Mouse (Mus musculus): ENCODE measurements around the gene Abca8b. TPM values are rescaled to one million over a fixed set of nuclear protein-coding genes. Genes with fewer than 3 reads are reported as not detected.

The Abca8b gene
- polyA plus RNA-seq, 1 experiment from 2014 or later = 0.26 TPM

DNA sequence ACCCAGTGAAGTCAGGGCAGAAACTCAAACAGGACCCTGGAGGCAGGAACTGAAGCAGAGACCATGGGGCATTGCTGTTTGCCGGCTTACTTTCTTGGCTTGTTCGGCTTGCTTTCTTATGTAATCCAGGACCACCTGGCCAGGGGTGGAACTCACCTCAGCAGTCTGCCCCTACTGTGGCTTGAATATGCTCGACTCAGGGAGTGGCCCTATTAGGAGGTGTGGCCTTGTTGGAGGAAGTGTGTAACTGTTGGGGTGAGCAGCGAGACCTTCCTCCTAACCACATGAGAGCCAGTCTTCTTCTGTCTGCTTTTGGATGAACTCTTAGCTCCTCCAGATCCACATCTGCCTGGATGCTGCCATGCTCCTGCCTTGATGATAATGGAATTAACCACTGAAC lies 108.9 kb downstream of the Abca8b start:
- Histone ChIP-seq H3K9me3 (ENCODE audit: control insufficient read depth) (no peaks in the 10 kb centered on the region), H3K27me3 (replicated peaks; ENCODE audit: control insufficient read depth, insufficient read depth, low read length) (no peaks in the 10 kb centered on the region), H3K4me3 (ENCODE audit: low read depth, low read length) (no peak overlapping the region), H3K4me2 (replicated peaks; ENCODE audit: low read depth) (no peak overlapping the region), H3K36me3 (ENCODE audit: control insufficient read depth, insufficient read depth) (no peaks in the 10 kb centered on the region), H3K9ac (ENCODE audit: low read depth, low read length) (no peak overlapping the region), H3K27ac (ENCODE audit: low read depth, low read length) (no peak overlapping the region), H3K4me1 (replicated peaks; ENCODE audit: control insufficient read depth, insufficient read depth, low read length) (no peaks in the 10 kb centered on the region)
- ATAC-seq = no peak
- 86% methylated on average over 4 of the region's 4 CpGs for WGBS
- no peak for TF ChIP-seq CTCF (IDR thresholded peaks at IDR 0.05; ENCODE audit: low read depth)

DNA sequence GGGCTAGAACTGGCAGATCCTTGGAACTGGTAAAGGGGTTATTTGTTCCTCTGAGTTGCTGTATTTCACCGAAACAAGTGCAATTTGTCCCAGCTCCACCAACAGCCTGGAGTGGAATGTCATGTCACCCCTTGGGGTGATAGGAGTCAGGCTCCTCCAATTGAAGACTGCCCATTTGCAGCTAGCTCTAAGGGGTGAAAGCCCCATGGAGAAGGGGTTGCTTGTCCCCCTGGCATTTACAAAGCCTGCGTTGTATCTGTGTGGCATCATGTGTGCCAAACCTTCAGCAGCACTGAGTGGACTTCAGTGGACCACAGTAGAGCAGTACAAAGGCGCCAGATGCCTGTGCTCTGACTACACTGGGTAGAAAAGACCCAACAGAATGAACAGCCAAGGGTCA lies 110.1 kb downstream of the Abca8b start:
- TF ChIP-seq CTCF (IDR thresholded peaks at IDR 0.05; ENCODE audit: low read depth) = no peak
- H3K9ac ChIP-seq (ENCODE audit: low read depth, low read length) = no peak overlapping the region
- H3K36me3 ChIP-seq (ENCODE audit: control insufficient read depth, insufficient read depth) = no peaks in the 10 kb centered on the region
- no peak overlapping the region for H3K27ac ChIP-seq (ENCODE audit: low read depth, low read length)
- H3K4me2 ChIP-seq (replicated peaks; ENCODE audit: low read depth) = no peak overlapping the region
- H3K4me1 ChIP-seq (replicated peaks; ENCODE audit: control insufficient read depth, insufficient read depth, low read length) = no peaks in the 10 kb centered on the region
- H3K4me3 ChIP-seq (ENCODE audit: low read depth, low read length) = no peak overlapping the region
- no peak for ATAC-seq
- H3K27me3 ChIP-seq (replicated peaks; ENCODE audit: control insufficient read depth, insufficient read depth, low read length) = no peaks in the 10 kb centered on the region
- H3K9me3 ChIP-seq (ENCODE audit: control insufficient read depth) = no peaks in the 10 kb centered on the region
- 91% methylated on average over 3 of the region's 3 CpGs for WGBS

DNA sequence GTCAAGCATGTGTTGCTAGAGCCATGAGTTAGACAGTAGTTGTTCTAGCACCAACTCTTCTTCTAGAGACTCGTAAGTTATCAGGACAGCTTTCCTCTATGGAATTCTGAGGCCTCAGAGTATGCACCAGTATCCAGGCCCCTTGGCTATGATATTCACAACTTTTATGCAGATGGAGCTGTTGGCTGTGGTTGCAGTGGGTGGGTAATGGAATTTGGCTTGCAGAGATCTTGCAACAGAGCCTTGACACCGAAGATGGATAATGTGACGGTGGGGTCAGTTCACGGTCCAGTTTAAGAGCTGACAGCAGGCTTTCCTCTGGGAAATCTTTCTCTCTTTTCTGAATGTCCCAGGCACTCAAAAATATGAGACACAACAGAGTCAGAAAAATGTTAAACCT lies 110.8 kb downstream of the Abca8b start:
- H3K27me3 ChIP-seq (replicated peaks; ENCODE audit: control insufficient read depth, insufficient read depth, low read length) = no peaks in the 10 kb centered on the region
- TF ChIP-seq CTCF (IDR thresholded peaks at IDR 0.05; ENCODE audit: low read depth) = no peak
- H3K27ac ChIP-seq (ENCODE audit: low read depth, low read length) = no peak overlapping the region
- no peak for ATAC-seq
- no peaks in the 10 kb centered on the region for H3K9me3 ChIP-seq (ENCODE audit: control insufficient read depth)
- H3K4me2 ChIP-seq (replicated peaks; ENCODE audit: low read depth) = no peak overlapping the region
- no peak overlapping the region for H3K9ac ChIP-seq (ENCODE audit: low read depth, low read length)
- 69% methylated on average over 4 of the region's 4 CpGs for WGBS
- no peaks in the 10 kb centered on the region for H3K4me1 ChIP-seq (replicated peaks; ENCODE audit: control insufficient read depth, insufficient read depth, low read length)
- no peak overlapping the region for H3K4me3 ChIP-seq (ENCODE audit: low read depth, low read length)
- H3K36me3 ChIP-seq (ENCODE audit: control insufficient read depth, insufficient read depth) = no peaks in the 10 kb centered on the region

DNA sequence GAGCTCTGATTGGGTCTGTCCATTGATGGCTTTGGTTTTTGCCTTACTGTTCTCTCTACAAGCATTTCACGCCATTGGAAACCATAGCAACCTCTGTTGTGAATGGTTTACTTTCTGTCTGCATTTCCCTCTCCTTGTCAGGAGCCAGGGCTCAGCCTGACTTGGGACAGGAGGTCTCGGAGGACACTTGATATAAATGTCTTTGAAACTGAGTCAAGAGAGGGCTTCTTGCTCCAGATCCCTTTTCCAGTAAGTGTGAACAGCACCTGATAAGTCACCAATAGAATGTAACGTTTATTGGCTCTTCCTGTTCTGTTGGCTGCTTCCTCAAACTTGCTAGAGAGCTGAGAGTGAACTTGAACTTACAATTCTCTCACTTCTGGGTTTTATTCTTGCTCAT lies 111.5 kb downstream of the Abca8b start:
- no peak overlapping the region for H3K4me3 ChIP-seq (ENCODE audit: low read depth, low read length)
- no peak for TF ChIP-seq CTCF (IDR thresholded peaks at IDR 0.05; ENCODE audit: low read depth)
- no peaks in the 10 kb centered on the region for H3K36me3 ChIP-seq (ENCODE audit: control insufficient read depth, insufficient read depth)
- no peaks in the 10 kb centered on the region for H3K27me3 ChIP-seq (replicated peaks; ENCODE audit: control insufficient read depth, insufficient read depth, low read length)
- no peak overlapping the region for H3K9ac ChIP-seq (ENCODE audit: low read depth, low read length)
- H3K4me1 ChIP-seq (replicated peaks; ENCODE audit: control insufficient read depth, insufficient read depth, low read length) = no peaks in the 10 kb centered on the region
- H3K4me2 ChIP-seq (replicated peaks; ENCODE audit: low read depth) = no peak overlapping the region
- no peak for ATAC-seq
- WGBS = 59% methylated on average over 3 of the region's 3 CpGs
- H3K27ac ChIP-seq (ENCODE audit: low read depth, low read length) = no peak overlapping the region
- no peaks in the 10 kb centered on the region for H3K9me3 ChIP-seq (ENCODE audit: control insufficient read depth)

Other genes starting within 250 kb of the Abca8b start
- not detected in 2 replicates for gene 1700012B07Rik, start 167.8 kb downstream of the Abca8b start, polyA plus RNA-seq (2015; fragmentation: Nextera tagmentation; extraction: Ambion mirVana)
- gene Abca8a, start 100.1 kb upstream of the Abca8b start, polyA plus RNA-seq (2015; fragmentation: Nextera tagmentation; extraction: Ambion mirVana) = 1.2 and 1.5 TPM in 2 replicates
- gene Abca9, start 172.4 kb upstream of the Abca8b start, polyA plus RNA-seq (2015; fragmentation: Nextera tagmentation; extraction: Ambion mirVana) = 0.57 and 0.77 TPM in 2 replicates